Mouse (Mus musculus) cerebellum, postnatal 25 days (tissue): Measurements from ENCODE around the gene Shoc2.

Experiments used
- DNase-seq, 2 experiments: peaks; one replicate each; pipeline ENCODE4 v3.0.0; 2021; ENCODE audit warnings: mixed read lengths in 2 of 2

Shoc2 gene

GRCm38 (mm10) chr19:54040356-54041028, 96.4 kb downstream of the Shoc2 start:
- DNase-seq: peak; percentile 40 to 42

- DNase-seq: peak; percentile 20 to 25
Observed at GRCm38 (mm10) chr19:54041029-54041367, 96.9 kb downstream of the Shoc2 start.

DNA sequence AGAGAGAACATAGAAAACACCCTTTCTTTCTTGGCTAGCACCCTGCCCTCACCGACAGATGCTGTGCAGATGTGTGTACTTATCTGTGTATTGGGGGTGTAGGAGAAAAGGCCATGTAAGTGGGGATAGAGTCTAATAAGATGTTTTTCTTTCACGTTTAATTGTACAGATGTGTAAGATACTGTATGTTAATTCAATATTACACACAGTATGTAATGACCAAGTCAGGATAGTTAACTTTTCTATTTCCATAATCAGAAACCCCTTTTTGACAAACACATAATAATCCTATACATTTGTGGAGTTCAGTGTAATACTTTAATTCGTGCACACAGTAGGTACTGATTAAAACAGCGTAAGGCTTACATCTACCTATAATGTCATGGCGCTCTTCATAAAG, 99.7 kb downstream of the Shoc2 start, which contains the start of gene Adra2a:
TSS of gene Adra2a (plus strand) at position 301 of the 400 bp plus-strand sequence.
- no peak for DNase-seq

DNA sequence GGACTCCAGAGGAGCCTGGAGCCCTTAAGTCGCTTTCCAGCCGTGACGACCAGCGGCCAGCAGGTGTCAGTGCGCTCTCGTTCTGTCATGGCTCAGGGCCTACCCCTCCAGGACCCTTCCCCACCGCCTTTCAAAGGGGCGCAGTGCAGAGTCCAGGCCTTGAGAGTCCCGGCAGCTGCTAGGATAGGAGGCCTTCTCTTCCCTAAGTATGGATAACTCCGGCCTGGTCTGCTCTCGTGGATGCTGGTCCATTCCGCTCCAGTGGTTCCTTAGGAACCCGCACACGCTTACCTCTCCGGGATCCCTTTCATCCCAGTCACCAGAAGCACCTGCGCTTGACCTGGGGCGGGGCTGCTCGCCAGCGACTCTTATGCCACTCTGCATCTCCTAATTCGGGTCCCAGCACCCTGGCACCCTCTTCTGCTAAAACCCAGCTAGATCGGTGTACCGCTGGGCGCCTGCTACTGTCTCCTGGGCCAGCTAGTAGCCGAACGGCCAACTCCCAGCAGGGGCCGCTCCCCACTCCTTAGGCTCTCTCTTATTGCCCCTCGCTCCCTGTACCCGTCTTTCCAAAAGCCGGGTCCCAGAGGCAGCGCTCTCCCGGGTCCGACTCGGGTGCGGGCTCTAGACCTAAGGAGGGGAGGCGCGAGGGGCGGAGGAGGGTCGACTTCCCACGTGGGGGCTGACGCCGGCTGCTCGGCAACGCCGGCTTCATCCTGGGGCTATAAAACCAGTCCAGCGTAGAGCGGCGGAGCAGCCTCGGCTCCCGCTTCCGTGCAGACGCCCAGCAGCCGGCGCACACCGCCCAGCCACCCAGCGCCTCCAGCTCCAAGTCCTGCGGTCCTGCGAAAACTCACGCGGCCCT, 100.6 kb downstream of the Shoc2 start:
- peak; percentile 67 to 80 for DNase-seq

DNA sequence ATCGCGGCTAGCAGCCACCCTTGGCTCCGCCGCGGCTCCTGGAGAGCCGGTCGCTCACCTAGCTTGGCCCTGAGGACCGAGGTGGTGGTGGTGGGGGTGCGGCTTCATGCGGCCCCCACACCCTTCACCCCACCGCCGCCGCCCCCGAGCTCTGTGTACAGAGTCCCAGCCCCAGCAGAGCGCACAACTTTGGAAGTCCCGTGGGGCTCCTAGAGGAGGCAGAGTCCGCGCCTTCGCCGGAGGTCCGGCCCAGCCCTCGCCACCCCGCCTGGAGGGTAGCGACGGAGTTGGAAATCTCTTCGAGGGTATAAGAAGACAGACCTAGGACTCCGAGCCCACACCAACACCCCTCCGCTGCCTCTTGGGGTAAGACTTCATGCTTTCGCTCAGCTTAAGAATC, 101.3 kb downstream of the Shoc2 start:
- peak in 1 of 2 experiments; percentile 30 for DNase-seq

DNA sequence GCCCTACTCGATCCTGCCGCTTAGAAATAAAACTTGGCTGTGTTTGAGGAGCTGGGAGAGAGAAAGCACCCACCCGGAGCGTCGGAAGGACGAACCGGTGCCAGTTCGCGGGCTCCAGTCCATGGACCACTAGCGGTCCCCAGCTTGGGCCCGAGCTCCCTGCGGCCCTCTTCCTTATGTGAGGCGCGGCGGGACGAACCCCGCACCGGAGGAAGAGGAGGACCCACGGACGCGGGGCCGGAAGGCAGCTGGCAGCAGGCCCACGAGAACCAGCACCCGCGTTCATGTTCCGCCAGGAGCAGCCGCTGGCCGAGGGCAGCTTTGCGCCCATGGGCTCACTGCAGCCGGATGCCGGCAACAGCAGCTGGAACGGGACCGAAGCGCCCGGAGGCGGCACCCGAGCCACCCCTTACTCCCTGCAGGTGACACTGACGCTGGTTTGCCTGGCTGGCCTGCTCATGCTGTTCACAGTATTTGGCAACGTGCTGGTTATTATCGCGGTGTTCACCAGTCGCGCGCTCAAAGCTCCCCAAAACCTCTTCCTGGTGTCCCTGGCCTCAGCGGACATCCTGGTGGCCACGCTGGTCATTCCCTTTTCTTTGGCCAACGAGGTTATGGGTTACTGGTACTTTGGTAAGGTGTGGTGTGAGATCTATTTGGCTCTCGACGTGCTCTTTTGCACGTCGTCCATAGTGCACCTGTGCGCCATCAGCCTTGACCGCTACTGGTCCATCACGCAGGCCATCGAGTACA, 102.0 kb downstream of the Shoc2 start:
- peak; percentile 33 to 41 for DNase-seq

GRCm38 (mm10) chr19:54046684-54047070, 102.6 kb downstream of the Shoc2 start:
- peak in 1 of 2 experiments; percentile 16 for DNase-seq

- DNase-seq: no peak
Observed at GRCm38 (mm10) chr19:54047386-54048050, 103.4 kb downstream of the Shoc2 start.

DNA sequence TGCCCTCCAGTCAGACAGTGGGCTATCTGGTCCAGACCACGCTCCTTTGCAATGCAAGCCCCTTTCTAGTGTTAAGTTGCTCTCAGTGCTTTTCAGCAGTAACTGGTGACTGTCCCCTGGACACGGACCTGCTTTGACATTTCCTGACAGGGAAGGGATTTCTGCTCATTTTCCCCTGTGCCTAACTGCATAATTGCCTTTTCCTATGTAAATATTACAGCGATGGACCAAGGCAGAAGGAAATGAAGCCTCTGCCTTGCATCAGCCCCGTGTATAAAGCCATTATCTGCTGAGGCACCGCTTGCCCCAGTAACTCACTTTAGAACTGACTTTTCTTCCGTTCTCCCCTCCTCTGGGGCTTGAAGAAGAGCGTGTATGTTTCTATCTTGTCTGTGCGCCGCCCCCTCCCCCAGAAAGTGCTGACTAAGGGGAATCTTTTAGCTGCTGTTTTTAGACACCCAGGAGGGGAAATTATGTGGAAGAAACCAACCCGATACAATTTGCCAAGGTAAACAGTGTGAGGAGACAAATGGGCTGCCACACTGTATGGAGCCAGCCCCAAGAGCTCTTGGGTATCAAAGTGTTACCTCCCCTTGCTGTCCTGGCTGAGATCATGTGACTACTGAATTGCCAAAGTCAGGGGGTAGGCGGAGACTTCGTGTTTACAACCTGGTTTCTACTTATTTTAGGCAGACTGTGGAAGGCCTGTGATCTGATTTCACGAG, 104.2 kb downstream of the Shoc2 start:
- no peak for DNase-seq

- DNase-seq: no peak
Observed at GRCm38 (mm10) chr19:54051651-54052050, 107.5 kb downstream of the Shoc2 start.

- DNase-seq: no peak
Observed at GRCm38 (mm10) chr19:54055845-54056244, 111.7 kb downstream of the Shoc2 start.

- DNase-seq: no peak
Observed at GRCm38 (mm10) chr19:54068447-54068846, 124.3 kb downstream of the Shoc2 start.

DNA sequence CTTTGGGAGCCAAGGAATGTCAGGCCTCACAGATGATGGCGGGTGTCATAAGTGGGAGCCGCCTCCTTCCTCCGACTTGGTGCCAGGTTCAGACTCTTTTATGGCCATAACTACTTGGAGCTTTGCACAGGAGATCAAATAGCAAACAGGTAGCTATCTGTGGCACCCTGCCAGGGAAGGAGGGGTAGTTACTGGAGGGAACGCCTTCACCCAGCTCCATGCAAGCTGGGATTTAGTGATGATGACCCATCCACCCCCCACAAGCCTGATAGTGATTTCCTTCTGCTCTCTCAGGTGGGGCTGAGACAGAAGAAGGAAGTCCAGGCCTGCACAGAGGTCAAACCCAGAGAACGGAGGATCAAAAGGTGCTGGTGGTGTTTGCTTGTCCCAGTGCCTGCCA, 126.4 kb downstream of the Shoc2 start:
- no peak for DNase-seq

DNA sequence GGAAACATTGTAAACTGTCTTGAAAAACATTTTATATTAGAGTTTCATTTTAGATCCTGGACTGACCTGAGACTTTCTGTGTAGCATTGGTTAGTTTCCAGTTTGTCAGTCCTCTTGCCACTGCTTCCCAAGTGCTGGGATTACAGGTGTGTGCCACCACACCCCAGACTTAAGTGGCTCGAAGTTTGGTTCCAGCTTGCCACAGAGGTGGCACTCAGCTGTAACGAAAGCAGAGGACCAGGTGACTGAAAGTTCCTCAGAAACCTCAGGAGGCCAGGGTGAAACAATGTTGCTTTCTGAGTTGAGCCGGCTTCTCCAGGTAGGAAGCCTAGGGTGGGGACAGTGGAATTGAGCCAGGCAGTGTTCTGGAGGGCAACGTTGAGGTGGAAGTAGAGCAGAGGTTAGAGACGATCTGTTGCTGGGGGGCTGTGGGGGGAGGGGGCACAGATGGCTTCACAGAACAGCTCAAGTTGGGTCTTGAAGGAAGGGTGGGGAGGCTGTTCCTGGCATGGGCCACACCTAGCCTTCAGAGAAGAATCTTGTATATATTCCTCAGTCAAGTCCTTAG, 128.2 kb downstream of the Shoc2 start:
- DNase-seq: no peak

DNA sequence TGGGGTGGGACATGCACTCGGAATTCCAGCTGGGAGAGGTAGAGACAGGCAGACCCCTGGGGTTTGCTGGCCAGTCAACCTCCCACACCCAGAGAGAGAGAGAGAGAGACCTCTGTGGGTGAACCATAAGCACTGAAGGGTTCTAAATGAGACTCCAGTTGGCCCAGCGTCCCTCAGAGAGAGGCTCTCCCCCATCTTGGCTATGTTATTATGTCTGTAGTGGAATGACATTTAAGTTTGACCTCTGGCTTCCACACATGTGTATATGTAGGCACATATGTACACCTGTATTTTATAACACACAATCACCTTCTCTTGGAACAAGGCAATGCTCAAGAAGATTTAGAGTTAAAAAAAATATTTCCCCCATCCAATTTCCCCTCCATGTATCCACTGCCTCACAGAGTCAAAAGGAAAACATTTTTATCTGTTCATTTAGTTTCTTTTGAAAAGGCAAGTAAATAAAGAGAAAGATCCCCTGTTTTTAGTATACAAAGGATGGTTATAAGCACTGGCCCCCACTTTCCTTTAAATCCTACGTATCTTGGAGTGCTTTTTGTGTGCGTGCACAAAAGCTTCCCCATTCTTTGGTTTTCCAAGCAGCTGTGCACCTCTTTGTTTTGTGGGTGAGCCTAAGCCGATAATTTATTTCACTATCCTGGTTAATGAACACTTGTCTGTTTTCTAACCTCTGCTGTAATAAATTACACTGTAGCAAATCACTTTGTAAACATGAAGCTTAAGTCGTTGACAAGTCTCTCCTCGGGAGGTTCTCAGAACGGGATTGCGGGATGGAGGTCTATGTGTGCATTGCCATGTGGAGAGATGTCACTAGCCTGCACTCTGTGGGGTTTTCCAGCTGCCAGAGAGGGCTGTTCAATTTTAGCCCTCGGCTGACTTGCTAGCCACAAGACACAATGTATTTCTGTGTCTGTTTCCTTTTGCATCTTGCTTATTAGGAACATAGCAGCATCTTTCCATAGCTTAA, 132.6 kb downstream of the Shoc2 start:
- no peak for DNase-seq

DNA sequence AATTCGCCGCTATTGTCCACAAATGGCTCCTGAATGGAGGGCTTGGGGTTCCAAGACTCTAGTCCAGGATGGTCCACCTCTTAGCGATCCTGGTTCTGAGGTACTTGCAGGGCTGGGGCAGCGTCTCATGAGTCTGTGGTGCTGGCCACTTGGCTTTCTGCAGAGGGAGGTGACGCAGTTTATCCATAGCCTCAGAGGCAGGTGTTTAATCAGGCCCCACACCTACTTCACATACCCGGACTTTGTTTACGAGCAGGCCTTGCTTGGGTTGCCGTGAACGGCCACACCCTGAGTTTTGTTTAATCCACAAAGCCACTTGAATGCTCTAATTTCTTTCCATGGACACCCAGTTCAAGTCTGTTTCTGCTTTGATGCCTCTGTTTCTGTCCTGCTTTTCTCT, 137.2 kb downstream of the Shoc2 start:
- no peak for DNase-seq

GRCm38 (mm10) chr19:54081716-54082165, 137.6 kb downstream of the Shoc2 start:
- no peak for DNase-seq
